Mouse (Mus musculus) CD4-positive, CD25-positive, alpha-beta regulatory T cell, adult 4 months (primary cell): ENCODE data around the gene D130043K22Rik. TPM values are rescaled to one million over a fixed set of nuclear protein-coding genes. Genes with fewer than 3 reads are reported as not detected.

Source experiments
- ATAC-seq: one replicate; pipeline ENCODE4 v1.8.0; 2017
- polyA plus RNA-seq, 2 experiments: library from polyadenylated mRNA; unstranded; fragments of 100-300 nt; shearing (Covaris generic); gene quantifications; one replicate each; pipeline ENCODE4 v1.2.1; 2017

D130043K22Rik gene
- 1 to 10 TPM in 1 of 2 experiments, under 1 TPM in 1; 0.19 to 1.7 TPM for polyA plus RNA-seq

DNA sequence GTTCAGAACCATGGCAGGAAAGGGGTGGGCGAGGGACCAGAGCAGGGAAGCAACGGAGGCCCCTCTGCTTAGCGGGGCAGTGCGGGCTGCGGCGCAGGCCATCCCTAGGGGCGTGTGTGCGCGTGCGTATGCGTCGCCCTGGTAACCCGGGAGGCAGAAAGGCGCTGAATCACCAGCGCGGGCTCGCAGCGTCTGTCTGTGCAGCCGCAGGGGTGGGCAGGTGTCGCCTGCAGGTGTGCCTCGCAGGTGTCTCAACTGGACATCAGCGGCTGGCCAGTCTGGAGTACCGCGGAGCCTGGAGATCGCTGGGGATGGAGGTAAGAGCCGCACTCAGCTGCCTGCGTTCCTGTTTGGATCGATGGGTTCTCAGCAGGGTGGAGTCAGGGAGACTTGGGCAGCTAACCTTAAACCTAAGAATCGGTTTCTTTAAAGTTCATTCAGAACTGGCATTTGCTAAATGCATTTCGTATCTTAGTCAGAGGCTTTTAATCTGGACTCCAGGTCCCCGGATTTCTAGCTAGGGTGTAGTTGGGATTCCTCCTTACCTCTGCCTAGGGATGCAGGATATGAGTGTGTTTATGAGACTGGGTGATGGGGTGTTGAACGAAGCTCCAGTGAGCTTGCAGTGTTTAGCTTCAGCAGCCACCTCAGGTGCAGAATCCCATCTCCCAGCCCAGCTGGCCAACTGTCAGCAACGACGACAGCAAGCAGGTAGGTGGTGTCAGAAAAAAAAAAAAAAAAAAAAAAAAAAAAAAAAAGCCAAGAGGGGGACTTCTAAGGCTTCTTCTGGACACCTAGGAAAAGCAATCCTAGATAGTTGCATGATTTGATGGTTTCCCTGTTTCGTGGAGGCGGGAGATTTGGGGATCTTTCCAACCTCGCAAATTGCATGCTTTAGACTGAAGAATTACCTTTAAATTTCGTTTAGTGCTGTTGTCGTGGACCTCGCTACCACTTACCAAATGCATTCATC is at the start of gene D130043K22Rik:
Gene D130043K22Rik, plus strand, starts transcription at position 153 of the 973 bp plus-strand sequence.
- no peak for ATAC-seq

DNA sequence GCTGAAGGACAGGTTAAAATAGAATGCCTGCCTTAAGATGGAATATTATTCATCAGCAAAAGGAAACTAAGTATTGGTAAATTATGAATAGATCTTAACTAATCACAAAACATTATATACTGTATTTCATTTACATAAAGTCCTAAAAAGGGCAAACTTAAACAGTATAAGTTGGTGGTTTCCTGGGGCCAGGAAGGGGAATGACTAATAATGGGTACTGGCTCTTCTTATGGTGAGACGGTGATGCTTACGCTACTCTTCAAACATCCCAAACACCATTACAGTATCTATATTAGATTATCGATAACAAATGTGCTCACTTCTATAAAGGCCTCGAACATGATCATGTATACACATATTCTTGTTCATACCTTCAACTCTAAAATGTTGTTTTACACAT is 46.2 kb upstream of the D130043K22Rik start:
- no peak for ATAC-seq

DNA sequence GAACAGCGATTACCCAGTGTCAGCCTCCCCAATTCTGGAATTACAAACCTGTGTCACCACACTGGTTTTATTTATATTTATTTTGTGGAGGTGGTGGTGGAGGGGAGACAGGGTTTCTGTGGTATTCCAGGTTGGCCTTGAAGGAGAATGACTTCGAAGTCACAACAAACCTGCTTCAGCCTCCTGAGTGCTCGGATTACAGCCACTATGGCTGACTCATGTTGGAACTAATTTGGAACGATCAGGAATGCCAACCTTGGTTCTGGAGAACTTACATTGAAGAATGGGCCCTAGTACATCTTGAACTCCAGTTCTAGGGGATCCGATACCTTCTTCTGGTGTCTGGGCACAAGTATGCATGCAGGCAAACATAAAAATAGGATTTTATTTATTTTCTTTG is 45.6 kb upstream of the D130043K22Rik start:
- ATAC-seq = no peak

DNA sequence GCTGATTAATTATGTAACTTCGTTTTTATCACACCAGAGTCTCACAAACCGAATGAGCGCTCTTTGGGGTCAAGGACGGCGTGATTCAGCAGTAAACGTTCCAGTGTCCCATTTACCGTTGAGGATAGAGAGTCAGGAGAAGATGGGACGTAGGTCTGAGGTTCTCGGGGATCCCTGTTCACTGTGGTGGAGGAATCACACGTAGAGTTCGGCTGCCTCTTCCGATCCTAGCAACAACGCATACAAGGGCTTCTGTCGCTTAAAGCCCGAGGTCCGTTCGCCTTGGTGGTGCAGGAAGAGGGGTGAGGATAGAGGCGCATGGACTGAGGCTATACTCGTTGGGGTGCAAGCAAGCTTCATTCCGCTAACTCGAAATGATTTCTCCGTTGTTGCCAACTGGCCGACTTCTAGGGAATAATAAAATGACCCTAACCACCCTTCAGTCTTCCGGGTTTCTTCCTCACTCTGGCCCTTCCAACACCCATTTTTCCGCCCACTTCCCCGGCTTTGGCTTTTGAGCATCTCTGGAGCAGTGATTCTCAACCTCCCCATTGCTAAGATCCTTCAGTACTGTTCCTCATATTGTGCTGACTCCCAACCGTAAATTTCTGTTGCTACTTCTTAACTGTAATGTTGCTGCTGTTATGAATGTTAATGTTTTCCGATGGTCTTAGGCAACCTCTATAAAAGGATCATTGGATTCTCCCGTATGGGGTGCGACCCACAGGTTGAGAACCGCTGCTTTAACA is 44.8 kb upstream of the D130043K22Rik start:
- no peak for ATAC-seq

DNA sequence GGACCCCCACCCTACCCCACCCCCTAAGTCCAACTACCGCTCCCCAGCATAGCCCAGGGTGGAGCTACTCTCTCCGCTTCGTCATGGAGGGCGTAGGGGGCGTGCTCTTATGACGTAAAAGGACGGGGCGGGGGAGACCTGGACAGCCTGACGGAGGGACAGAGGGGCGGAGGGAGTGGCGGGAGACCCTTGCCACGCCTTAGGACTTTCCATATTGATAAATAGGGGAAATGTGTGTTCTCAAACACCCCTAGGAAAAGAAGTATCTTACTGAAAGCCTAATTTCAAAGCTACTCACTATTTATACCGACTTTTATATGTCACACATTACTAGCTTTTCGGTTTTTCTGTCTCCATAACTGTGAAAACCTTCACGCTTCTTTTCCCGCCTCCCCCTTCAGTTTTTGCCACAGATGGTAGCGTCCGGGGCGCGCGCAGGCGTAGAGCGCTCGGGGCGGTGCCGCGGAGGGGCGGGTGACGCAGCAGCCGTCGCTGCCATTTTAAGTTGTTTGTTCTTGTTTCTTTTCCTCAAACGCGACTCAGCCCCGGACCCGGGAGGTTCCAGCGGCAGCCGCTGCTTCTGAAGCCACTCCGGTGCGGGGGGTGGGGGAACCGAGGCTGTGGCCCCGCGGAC is 44.1 kb upstream of the D130043K22Rik start:
- ATAC-seq = peak; percentile 89

DNA sequence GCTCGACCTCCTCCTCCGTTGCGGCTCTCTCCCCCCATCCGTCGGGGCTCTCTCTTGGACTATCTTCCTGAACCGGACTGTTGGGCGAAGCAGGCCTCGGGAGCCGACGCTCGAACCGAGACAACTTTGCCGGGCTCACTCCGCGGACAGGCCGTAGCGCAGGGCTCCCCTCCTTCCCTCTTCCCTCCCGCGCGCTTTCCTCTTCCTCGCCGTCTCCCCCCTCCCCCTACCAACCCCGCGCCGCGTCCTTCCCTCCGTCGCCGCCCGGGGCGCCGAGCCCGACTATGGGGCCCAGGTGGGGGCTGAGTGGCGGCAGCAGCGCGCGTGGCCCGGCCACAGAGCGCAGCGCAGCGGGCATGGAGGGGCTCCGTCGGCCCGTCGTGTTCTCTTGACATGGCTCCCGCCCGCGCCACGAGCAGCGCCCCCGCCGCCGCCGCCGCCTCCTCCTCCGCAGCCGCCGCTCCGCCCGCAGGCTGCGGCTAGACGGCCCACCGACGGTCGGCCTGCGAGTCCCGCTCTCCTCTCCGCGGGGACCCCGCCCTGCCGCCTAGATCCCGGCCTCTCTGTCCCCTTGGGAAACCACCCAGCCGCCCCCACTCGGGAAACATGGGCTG is 43.5 kb upstream of the D130043K22Rik start, which contains the start of gene BC005537:
Gene BC005537, plus strand, starts transcription at position 350 of the 614 bp plus-strand sequence.
- peak; percentile 42 for ATAC-seq

DNA sequence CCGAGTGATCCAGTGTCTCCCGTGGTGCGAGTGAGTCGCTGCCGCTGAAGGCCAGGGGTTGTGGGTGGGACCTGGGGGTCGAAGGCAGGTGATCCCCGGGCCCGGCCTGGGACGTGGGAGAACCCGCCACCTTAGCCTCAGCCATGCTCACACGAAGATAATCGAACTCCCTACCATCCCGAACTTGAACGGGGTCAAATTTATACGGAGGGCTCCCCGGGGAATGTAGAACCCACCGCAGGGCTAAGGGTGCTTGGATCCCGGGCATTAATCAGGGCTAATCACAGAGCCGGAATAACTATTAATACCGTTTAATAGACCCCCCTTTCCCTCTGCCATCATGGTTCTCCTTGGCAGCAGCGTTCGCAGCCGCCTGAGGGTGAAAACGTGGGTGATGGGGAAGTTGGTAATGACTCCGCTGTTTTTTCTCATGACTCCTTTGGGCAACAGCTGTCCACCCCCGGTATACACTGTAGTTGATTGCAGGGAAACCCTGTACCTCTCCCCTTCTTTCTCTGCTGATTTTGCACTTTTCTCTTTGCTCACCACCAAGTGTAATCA is 42.7 kb upstream of the D130043K22Rik start:
- no peak for ATAC-seq

DNA sequence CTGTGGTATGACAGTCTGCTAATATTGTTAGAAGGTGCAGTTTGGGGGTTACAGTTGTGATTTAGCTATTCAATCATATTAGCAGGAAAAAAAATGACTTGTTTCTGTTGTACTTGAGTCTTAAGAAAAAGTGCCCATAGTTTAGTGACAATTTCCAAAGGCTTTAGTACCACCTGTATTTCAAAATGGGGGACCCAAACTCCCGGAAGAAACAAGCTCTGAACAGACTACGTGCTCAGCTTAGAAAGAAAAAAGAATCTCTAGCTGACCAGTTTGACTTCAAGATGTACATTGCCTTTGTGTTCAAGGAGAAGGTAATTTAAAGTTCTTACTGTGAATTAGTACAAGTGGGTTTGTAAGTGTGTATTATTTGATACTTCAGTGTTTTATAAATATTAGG is 41.7 kb upstream of the D130043K22Rik start:
- no peak for ATAC-seq

DNA sequence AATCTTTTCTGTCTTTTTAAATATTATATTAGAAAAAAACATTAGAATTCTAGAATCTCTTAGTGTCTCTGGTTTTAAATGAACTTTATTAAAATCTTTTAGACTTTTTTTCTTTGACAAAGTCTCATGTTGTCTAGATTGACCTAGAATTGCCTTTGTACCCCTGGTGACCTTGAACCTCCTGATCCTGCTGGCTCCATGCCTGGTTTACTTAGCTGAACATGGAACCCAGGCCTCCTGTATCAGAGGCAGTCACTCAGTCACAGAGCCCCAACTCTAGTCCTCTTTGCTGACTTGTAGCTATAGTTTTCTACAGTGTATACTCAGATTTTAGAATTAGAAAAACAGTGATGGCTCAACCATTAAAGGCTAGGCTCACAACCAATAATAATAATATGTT is 38.9 kb upstream of the D130043K22Rik start:
- no peak for ATAC-seq

DNA sequence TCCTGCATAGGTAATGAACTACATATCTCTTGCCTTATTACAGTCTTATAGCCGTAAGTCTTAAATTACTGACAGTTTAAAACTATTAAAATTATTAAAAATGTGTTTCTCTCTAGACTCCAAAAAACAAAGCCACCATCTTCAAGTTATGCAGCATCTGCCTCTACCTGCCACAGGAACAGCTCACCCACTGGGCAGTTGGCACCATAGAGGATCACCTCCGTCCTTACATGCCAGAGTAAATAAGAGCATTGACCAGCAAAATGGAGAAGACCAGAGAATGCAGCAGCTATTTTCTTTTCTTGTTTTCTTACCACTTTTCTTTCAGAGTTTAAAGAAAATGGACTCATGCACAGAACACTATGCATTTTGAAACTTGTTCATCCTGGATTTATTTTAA is 32.4 kb upstream of the D130043K22Rik start:
- ATAC-seq = no peak

DNA sequence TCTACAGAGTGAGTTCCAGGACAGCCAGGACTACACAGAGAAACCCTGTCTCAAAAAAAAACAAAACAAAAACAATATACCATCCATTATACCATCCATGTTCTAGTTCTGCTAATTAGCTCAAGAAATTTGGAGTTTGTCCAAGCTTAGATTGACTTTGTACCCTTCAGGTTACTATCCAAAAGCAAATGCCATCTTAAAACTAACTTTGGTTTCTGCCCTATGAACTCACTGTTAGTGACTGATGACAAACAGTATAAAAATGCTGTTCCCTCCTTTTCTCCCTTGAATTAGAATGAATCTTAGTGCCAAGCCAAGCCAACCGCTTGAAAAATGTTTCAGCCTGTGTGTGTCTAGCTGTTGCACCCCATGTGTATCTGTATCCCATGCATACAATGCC is 30.3 kb upstream of the D130043K22Rik start:
- ATAC-seq = no peak

DNA sequence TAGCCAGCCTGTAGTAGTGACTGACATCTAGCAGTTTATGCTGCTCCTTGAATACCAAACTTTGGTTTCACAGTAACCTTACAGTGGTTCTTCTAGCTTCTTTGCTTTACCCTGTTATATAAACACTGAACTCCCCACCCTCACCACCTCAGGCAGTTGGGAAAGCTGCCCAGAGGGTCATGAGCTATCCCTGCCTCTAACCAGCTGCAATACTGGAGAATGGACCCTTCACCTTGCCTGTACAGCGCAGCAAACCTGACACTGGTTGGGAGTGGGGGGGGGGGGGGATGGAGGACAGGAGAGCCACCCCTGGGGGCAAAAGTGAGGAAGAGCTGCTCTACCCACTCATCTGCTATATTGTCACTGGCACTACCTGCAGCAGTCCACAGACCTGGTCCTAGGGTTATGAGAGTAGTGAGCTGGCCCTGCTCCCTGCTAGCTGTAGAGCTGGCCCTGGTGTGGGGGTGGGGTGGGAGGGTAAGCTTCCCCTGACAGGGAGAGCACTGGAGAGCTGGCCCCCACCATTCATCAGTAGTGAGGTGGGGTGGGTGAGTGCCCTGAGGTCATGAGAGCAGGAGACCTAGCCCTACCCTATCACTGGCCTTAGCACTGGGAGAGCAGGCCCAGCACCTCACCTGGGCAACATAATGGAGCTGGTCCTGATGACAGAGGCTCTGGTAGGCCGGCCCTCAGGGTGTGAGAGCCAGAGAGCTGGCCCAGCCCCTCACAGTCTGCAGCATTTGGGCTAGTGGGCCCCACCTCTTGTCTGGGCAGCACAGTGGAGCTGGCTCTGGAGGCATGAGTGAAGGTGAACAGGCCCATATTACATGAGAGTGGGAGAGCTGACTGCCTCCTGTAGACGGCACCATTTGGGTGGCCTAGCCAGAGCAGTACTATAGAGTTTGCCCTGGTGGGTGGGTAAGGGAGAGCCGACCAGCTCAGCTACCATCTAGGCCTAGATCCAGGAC is 28.5 kb upstream of the D130043K22Rik start:
- ATAC-seq = no peak

DNA sequence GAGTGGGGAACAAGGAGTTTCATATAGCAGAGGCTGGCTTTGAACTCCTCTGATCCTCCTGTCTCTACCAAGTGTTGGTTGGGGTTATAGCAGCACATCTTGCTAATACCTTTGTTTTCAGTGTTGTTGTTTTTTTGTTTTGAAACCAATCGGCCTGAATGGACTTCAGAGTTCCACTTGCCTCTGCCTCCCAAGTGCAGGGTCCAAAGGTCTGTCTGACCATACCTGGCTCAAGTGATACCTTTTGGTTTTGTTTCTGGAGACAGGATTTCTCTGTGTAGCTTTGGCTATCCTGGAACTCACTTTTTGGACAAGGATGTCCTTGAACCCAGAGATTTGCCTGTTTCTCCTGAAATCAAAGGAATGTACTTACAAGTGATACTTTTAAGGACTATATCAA is 25.0 kb upstream of the D130043K22Rik start:
- ATAC-seq = no peak

DNA sequence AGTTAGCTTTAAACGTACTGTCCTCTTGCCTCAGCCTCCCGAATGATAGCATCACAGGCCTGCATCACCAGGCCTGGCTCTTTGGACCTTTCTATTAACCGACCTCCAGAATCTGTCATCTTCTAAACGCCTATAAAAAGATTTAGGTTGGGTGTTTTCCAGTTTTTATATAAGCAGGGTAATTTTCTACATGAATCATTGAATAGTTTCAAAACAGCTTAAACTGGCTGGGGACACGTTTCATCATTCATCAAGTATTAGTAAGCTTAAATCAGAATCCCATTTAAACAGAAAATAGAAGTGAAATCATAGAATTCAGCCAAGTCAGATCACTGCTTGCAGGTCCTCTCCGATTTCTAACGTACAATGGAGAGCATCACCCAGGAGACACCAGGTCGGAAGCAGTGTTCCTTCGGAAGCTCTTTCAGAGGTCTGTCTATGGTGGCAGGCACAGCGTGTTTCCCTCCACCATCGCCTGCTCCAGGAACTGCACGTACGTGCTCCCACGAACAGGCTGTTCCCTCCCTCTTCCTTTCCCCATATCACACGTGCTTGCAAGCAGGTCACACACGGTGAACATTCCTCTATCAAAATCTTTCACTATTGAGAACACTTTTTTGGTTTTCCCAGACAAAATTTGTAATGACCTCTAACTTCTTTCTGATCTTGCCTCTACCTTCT is 22.1 kb upstream of the D130043K22Rik start:
- no peak for ATAC-seq

DNA sequence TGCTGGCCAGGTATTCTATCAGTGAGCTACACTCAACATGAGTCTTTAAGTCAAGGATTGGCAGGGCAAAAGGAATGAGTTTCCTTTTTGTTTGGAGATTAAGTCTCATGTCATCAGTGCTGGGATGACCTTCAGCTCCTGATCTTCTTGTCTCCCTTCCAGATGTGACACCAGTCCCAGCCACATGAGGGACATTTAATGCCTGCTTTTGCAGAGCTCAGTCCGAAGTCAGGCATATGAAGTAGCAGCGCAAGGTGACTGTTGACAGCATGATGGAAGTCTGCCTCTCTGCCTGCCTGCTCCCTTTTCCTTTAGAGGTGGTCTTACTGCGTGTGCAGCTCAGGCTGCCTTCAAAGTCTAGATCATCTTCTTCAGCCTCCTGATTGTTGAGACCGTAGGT is 20.3 kb upstream of the D130043K22Rik start:
- ATAC-seq = no peak

DNA sequence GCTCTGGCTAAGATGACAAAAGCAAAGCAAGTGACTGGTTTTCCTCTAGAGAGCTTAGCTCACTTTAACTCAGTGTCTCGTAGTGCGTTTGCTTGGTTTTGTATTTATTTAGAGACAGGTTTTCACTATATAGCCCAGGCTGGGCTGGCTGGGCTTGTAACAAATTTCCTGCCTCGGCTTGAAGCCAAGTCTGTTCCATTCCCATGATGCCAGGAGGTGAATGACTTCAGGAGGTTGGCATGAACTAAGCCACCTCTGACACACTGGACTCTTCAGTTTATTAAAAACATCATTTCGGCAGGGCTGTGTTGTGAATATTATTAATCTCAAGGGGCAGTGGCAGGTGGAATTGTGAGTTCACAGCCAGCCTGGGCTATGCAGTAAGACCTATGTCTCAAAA is 19.3 kb upstream of the D130043K22Rik start:
- ATAC-seq = no peak

DNA sequence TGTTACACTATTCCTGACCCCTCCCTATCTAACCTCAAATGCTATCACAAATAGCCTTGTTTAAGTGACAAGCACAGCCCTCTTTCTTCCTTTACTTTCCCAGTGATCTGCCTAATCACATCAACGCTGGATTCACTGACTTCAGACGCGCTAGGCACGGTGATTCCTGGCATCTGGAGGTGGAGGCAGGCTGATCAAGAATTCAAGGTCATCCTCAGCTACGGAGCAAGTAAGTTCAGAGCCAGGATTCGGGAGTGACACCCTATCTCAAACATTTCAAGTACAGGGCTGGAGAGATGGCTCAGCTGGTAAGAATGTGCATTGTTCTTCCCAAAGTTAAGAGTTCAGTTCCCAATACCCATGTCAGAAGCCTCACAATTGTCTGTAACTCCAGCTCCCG is 18.8 kb upstream of the D130043K22Rik start:
- no peak for ATAC-seq

DNA sequence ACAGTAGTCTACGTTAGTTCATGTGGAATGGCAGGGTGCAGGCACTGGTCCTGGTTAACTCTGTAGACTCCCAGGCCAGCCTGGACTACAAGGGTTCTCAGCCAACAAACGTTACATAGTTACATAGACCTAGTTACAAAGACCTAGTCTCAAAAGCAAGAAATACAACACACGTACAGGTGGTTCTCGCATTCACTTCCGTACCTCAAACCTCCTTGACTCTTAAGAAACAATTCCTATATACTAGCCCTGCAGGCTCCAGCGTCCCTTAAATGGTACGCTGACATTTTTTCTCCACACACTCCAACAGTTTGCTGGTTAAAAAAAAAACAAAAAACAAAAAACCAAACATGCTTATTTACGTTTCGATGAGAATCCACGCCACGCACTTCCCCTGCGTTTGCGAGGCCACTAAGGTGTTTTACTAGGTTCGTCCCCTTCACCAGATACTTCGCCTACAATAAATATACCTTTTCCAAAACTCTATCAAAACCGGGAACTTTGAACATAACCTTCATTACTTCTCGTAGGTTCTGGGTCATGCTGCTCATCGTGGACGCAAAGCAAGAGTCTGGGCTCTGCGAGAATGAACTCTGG is 14.1 kb upstream of the D130043K22Rik start:
- peak; percentile 27 for ATAC-seq

DNA sequence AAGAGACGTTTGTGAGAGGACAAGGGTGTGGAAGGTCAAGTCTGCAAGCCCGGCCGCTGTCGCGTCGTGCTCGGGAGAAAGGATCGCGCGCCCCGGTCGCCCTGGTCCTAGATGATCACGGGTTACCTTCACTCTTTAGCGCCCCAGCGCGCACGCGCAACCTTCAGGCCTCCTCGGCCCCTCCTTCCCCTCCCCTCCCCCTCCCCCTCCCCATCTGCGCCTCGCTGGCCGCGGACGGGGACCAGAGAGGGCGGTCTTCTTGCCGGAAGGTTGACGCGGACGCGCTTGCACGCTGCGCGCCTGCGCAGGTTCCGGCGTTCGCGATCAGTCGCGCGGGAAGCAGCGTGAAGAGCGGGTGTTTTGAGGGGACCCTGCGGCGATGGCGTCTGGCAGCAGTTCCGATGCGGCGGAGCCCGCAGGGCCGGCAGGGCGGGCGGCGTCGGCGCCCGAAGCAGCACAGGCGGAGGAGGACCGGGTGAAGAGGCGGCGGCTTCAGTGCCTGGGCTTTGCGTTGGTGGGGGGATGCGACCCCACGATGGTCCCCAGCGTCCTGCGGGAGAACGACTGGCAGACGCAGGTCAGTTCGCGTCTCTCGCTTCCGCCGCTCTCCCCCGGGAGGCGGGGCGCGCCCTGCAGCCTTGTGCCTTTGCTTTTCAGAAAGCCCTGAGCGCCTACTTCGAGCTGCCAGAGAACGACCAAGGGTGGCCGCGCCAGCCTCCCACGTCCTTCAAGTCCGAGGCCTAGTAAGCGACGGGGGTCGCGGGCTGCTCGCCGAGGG is 13.4 kb upstream of the D130043K22Rik start, which contains the start of the genes Acot13 and Tdp2:
Gene Acot13, minus strand, starts transcription at position 188 of the 778 bp plus-strand sequence.
Gene Tdp2, plus strand, starts transcription at position 327 of the 778 bp plus-strand sequence.
- peak; percentile 94 for ATAC-seq
